Mouse (Mus musculus) CD4-positive naive resting alpha-beta T cell, adult 57 days (primary cell): ENCODE measurements around the gene Spag6. TPM values are rescaled to one million over a fixed set of nuclear protein-coding genes. Genes with fewer than 3 reads are reported as not detected.

Source experiments
- total RNA-seq: library from RNA; stranded (reverse); gene quantifications from one replicate; pipeline ENCODE4 v1.2.4, GENCODE M21; 2023

Gene Spag6
- total RNA-seq, result not detected

DNA sequence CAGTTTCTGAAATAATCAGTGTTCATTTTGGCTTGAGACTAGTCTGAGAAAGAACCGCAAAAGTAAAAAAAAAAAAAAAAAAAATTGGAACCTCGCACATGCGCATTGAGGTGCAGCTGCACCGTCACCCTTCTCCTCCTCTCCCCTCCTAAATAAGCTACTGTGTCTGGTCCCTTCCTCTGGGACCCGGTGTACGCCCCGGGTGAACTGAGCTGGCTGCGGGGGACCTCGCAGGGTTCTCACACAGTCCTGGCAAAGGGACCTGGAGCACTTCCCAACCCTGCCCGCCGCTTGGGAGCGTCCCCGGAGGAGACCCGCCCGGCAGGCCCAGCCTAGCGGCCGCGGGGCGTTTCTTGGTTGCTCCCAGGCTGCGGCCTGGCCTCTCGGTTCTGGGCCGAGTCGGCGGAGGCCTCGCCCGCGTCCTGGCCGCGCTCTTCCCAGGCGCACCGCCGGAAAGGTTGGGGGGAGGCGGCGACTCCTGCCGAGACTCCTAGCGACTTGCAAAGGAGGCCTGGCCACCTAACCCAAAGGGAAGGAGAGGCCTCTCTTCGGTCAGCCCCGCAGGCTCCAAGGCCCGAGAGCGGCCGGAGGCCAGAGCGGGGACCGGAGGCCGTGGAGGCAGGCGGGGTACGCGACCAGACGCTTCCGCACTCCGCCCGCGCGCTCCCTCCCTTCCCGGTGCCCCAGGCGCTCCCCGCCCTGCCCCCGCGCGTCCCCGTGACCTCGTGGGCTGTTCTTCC lies at the start of gene Spag6:
Gene Spag6 (plus strand): TSS at position 162 of the 740 bp plus-strand sequence.

DNA sequence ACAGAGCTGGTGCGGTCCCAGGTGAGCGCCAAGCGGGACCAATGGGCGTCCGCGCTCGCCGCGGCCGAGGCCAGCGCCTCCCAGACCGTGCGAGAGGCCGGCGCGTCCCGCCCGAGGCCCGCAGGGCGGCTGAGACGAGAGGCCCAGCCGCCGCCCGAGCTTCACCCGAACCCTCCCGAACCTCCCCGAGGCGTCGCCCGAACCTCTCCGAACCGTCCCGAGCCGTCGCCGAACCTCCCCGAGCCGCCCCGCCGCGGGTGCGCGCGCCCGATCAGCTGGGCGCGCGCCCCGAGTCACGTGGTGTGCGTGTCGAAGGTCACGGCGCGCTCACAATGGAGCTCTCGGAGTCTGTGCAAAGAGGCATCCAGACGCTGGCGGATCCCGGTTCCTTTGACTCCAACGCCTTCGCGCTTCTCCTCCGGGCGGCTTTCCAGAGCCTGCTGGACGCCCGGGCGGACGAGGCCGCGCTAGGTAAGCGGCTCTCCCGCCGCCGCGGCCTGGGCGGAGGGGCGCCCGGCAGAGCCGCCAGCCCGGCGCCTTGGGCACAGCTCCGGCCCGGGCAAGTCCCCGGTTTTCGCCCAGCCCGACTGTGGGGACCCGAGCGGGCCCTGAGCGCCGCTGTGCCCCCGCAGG lies 21.6 kb upstream of the Spag6 start, which contains the start of gene Commd3:
Gene Commd3 (plus strand): TSS at position 252 of the 633 bp plus-strand sequence.

DNA sequence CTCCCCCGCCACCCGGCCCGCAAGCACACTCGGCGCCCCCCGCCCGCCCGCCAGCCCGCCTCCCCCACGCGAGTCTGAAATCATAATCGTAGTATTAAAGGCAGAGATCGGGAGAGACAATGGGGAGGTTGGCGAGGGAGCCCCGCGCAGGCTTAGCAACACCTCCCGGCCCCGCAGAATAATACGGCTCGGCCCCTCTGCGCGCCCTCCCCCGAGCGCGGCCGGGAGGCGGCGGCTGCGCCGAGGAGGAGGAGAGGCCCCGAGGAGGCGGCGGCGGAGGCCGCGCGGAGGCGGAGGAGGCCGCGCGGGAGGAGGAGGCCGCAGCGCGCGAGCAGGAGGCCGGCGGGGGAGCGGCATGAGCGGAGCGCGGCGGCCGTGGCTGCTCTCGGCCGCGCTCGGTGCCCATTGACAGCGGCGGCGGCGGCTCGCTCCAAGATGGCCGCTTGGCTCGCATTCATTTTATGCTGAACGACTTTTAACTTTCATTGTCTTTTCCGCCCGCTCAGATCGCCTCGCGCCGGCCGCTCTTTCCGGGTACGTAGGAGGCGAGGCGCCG lies 16.8 kb upstream of the Spag6 start, which contains the start of gene Bmi1:
Gene Bmi1 (plus strand): TSS at position 83 of the 556 bp plus-strand sequence.

Other genes starting within 250 kb of the Spag6 start
- gene Commd3, start 21.6 kb upstream of the Spag6 start, total RNA-seq, result 60.6 TPM
- gene Bmi1, start 17.0 kb upstream of the Spag6 start, total RNA-seq, result 35.6 TPM